Mouse (Mus musculus): Measurements from ENCODE around the gene Maml3.

- TF ChIP-seq POLR2A (IDR thresholded peaks at IDR 0.05; ENCODE audit: insufficient read length, low read depth) (no peak), TCF12 (IDR thresholded peaks at IDR 0.05; ENCODE audit: insufficient read depth, poor library complexity, severe bottlenecking) (no peak), E2F4 (IDR thresholded peaks at IDR 0.05; ENCODE audit: insufficient read depth) (no peak), POLR2AphosphoS2 (IDR thresholded peaks at IDR 0.05; ENCODE audit: insufficient read length, low read depth) (no peak), MAX (IDR thresholded peaks at IDR 0.05; ENCODE audit: low read depth) (no peak), MYOD1 (IDR thresholded peaks at IDR 0.05; ENCODE audit: control insufficient read depth in 1 of 3, insufficient read length in 2 of 3, low read depth in 2 of 3) (no peak), CEBPB (IDR thresholded peaks at IDR 0.05; ENCODE audit: insufficient read depth, poor library complexity, severe bottlenecking) (no peak), SRF (IDR thresholded peaks at IDR 0.05; ENCODE audit: control insufficient read depth, insufficient read length, low read depth) (no peak)
These were observed 288.2 kb downstream of the Maml3 start for GRCm38 (mm10) chr3:51816517-51817285.

Measured in myocyte (in vitro differentiated cells).